Mouse (Mus musculus) midbrain, postnatal 0 days (tissue): ENCODE data around the gene Nfya. TPM values are rescaled to one million over a fixed set of nuclear protein-coding genes. Genes with fewer than 3 reads are reported as not detected.

ENCODE experiments used
- ATAC-seq: fragments of 200-750 bp; cut with Nextera tagmentation; 2 replicates; pipeline ENCODE4 v1.8.0; 2017; ENCODE audit warnings: moderate number of reproducible peaks, mild to moderate bottlenecking, moderate TSS enrichment, moderate library complexity; ENCODE audit not compliant: low FRiP score
- DNase-seq: peaks from one replicate; pipeline ENCODE4 v3.0.0-alpha.2; 2015; ENCODE audit warnings: low spot score
- H3K27ac ChIP-seq: fragments of 300-500 bp; sonication (generic); 2 replicates; pipeline ENCODE4 v1.5.1; 2014; ENCODE audit warnings: low read depth, mild to moderate bottlenecking, low read length, mixed read lengths
- H3K27me3 ChIP-seq: fragments of 300-500 bp; sonication (generic); 2 replicates; pipeline ENCODE4 v1.6.1; 2014; ENCODE audit warnings: low read length, control low read depth, mixed read lengths; ENCODE audit not compliant: insufficient read depth
- H3K36me3 ChIP-seq: fragments of 300-500 bp; sonication (generic); 2 replicates; pipeline ENCODE4 v1.6.1; 2014; ENCODE audit warnings: low read length, control low read depth, mixed read lengths; ENCODE audit not compliant: insufficient read depth
- H3K4me1 ChIP-seq: fragments of 300-500 bp; sonication (generic); 2 replicates; pipeline ENCODE4 v1.6.1; 2014; ENCODE audit warnings: mild to moderate bottlenecking, control low read depth, antibody characterized with exemption, low read length, mixed read lengths; ENCODE audit not compliant: insufficient read depth
- H3K4me2 ChIP-seq: fragments of 300-500 bp; sonication (generic); 2 replicates; pipeline ENCODE4 v1.6.1; 2014; ENCODE audit warnings: low read depth, mild to moderate bottlenecking, low read length, mixed read lengths; ENCODE audit not compliant: poor library complexity, severe bottlenecking
- H3K4me3 ChIP-seq: fragments of 300-500 bp; sonication (generic); 2 replicates; pipeline ENCODE4 v1.5.1; 2014; ENCODE audit warnings: low read depth, mild to moderate bottlenecking, low read length, moderate library complexity
- H3K9ac ChIP-seq: fragments of 300-500 bp; sonication (generic); replicated peaks from 2 replicates; pipeline ENCODE4 v1.6.1; 2014; ENCODE audit warnings: mild to moderate bottlenecking, low read length, moderate library complexity, mixed read lengths; ENCODE audit not compliant: poor library complexity, severe bottlenecking
- H3K9me3 ChIP-seq: fragments of 300-500 bp; sonication (generic); 2 replicates; pipeline ENCODE4 v1.6.1; 2016; ENCODE audit warnings: low read length, control low read depth
- CTCF ChIP-seq: IDR thresholded peaks from 2 replicates; pipeline ENCODE4 v1.5.1; 2016; ENCODE audit warnings: antibody characterized with exemption, mild to moderate bottlenecking
- WGBS: fragments of 180-500 bp; shearing (Covaris S2); extraction: QIAGEN DNeasy Blood & Tissue Kit; methylation state at CpG from one replicate; pipeline ENCODE4 v1.1.7; 2014; 5-methylcytosine and 5-hydroxymethylcytosine counted together
- polyA plus RNA-seq: library from polyadenylated mRNA; unstranded; fragments of >200 nt; fragmentation: Nextera tagmentation; extraction: Ambion mirVana; gene quantifications from 2 replicates; pipeline ENCODE4 v1.2.1, GENCODE M21; 2015
- total RNA-seq: library from RNA; depleted of rRNA; stranded (reverse); fragments of >200 nt; gene quantifications from 2 replicates; pipeline ENCODE4 v1.2.3, GENCODE M21; 2014

Nfya gene
- total and polyA plus RNA-seq, 2 experiments from 2014 or later = 4.1 to 30.9 TPM

GRCm38 (mm10) chr17:48433006-48433655, 23.4 kb upstream of the Nfya start:
- Histone ChIP-seq H3K9ac (no peak overlapping the region), H3K27ac (no peak overlapping the region), H3K36me3 (no peaks in the 10 kb centered on the region), H3K4me1 (no peaks in the 10 kb centered on the region), H3K27me3 (no peaks in the 10 kb centered on the region), H3K4me3 (no peak overlapping the region), H3K4me2 (no peak overlapping the region), H3K9me3 (no peaks in the 10 kb centered on the region)
- 78% methylated on average over 20 of the region's 20 CpGs for WGBS
- DNase-seq = no peak
- no peak for TF ChIP-seq CTCF
- no peak for ATAC-seq

DNA sequence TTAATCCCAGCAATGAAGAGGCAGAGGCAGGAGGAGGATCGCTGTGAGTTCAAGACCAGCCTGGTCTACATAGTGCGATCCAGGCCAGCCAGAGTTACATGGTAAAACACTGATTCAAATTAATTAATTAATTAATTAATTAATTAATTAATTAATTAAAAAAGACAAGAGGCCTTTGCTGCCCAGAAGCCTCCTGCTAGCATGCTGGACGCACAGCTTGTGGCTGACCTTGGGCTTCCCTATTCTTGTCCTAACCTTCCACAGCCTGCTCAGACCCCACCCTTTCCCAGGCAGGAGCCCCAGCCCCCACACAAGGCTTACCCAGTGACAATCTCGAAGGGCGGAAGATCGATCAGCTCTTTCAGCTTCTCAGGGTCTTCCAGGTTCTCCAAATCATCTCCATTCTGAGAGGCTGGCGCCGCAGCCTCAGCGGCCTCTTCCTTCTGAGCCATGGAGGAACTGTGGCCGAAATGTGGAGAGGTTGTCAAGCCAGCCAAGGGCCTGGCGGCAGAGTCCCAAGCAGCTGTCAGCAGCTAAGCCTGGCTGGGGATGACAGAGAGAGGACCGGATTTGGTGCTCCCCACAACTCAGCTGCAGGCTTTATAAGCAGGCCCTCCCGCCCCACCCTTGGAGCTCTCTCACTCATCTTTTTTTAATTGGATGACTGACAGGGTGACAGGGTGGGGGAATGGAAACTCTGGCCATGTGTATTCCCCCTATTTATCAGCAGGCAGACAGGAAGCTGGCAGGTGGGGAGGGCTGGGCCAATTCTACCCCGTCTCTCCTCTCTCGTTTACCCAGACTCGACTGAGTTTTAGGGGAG, 22.7 kb upstream of the Nfya start, which contains the start of gene Apobec2:
Apobec2 (minus strand) TSS at position 773 of the 823 bp plus-strand sequence.
- H3K27ac ChIP-seq = no peak within 1 kb of the TSS
- WGBS = 70% methylated on average over 16 of the region's 16 CpGs
- ATAC-seq (peak; percentile 21; the same call in 1 of the 2 replicates), DNase-seq (peak; percentile 33)
- no peaks in the 10 kb centered on the region for H3K4me1 ChIP-seq
- no peaks in the 10 kb centered on the region for H3K36me3 ChIP-seq
- no peaks in the 10 kb centered on the region for H3K27me3 ChIP-seq
- H3K9me3 ChIP-seq = no peaks in the 10 kb centered on the region
- H3K4me3 ChIP-seq = no peak within 1 kb of the TSS
- no peak within 1 kb of the TSS for H3K4me2 ChIP-seq
- no peak for TF ChIP-seq CTCF
- H3K9ac ChIP-seq = no peak within 1 kb of the TSS

- H3K9ac ChIP-seq = no peak overlapping the region
- no peak for ATAC-seq
- 72% methylated on average over 5 of the region's 5 CpGs for WGBS
Observed at GRCm38 (mm10) chr17:48431054-48431453, 21.3 kb upstream of the Nfya start.

GRCm38 (mm10) chr17:48430394-48430793, 20.7 kb upstream of the Nfya start:
- ATAC-seq (no peak), DNase-seq (no peak)
- Histone ChIP-seq H3K36me3 (no peaks in the 10 kb centered on the region), H3K27ac (no peak overlapping the region), H3K4me2 (no peak overlapping the region), H3K4me1 (no peaks in the 10 kb centered on the region), H3K4me3 (no peak overlapping the region), H3K27me3 (no peaks in the 10 kb centered on the region), H3K9me3 (no peaks in the 10 kb centered on the region), H3K9ac (no peak overlapping the region)
- WGBS = 79% methylated on average over 5 of the region's 5 CpGs
- no peak for TF ChIP-seq CTCF

More at GRCm38 (mm10) chr17:48431054-48431453, 21.3 kb upstream of the Nfya start:
- no peaks in the 10 kb centered on the region for H3K4me1 ChIP-seq
- H3K4me2 ChIP-seq = no peak overlapping the region
- H3K27ac ChIP-seq = no peak overlapping the region
- no peak for DNase-seq
- no peak for TF ChIP-seq CTCF
- H3K36me3 ChIP-seq = no peaks in the 10 kb centered on the region
- H3K27me3 ChIP-seq = no peaks in the 10 kb centered on the region
- H3K4me3 ChIP-seq = no peak overlapping the region
- no peaks in the 10 kb centered on the region for H3K9me3 ChIP-seq

DNA sequence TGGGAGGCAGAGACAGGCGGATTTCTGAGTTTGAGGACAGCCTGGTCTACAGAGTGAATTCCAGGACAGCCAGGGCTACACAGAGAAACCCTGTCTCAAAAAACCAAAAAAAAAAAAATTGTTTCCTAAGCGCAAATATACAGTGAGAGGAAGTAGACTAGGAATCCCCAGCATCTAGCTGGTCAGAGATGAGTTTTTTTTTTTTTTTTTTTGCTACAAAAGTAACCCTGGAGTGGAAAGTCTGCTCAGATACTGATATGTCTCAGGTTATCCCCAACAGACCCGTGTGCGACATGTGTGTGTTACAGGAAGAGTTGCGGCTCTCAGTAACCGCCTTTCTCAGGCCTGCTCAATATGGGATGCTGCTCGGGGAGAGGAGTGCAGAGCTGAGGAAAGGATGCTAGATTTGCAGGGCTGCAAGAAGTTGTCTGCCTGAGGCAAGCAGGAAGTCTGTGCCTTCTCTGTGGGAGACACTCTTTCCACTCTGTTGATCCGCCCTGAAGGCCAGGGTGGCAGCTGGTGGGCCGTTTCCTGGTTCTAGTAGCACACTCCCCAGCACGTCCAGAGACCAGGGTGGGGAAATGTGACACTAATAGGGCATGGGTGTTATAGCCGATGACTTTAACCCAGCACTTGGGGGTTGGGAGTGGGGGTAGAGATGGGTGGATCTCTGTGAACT, 18.3 kb upstream of the Nfya start:
- no peak overlapping the region for H3K27ac ChIP-seq
- WGBS = 65% methylated on average over 11 of the region's 11 CpGs
- TF ChIP-seq CTCF = no peak
- no peaks in the 10 kb centered on the region for H3K9me3 ChIP-seq
- no peaks in the 10 kb centered on the region for H3K27me3 ChIP-seq
- no peak overlapping the region for H3K9ac ChIP-seq
- no peaks in the 10 kb centered on the region for H3K36me3 ChIP-seq
- ATAC-seq (no peak), DNase-seq (no peak)
- H3K4me2 ChIP-seq = no peak overlapping the region
- no peak overlapping the region for H3K4me3 ChIP-seq
- H3K4me1 ChIP-seq = no peaks in the 10 kb centered on the region
